Mouse (Mus musculus) MEL (cell line): Measurements from ENCODE around the gene Ppil2. TPM values are rescaled to one million over a fixed set of nuclear protein-coding genes. Genes with fewer than 3 reads are reported as not detected.

Source experiments
- DNase-seq: peaks from one replicate; pipeline ENCODE4 v3.0.0; 2011; ENCODE audit warnings: low read depth, low spot score
- H3K27ac ChIP-seq: 2 replicates; pipeline ENCODE4 v1.5.1; 2012; ENCODE audit warnings: low read depth, mild to moderate bottlenecking, control low read depth, low read length, moderate library complexity; ENCODE audit not compliant: control insufficient read depth
- H3K27me3 ChIP-seq, 2 experiments: fragments of 150-350 bp in 1 of 2; sonication (generic) in 1 of 2; 2 replicates each; pipeline ENCODE4 v1.6.1; 2012; ENCODE audit warnings: low read length in 2 of 2, mild to moderate bottlenecking in 2 of 2, improper control_type of control experiment in 1 of 2, moderate library complexity in 1 of 2; ENCODE audit not compliant: insufficient read depth in 2 of 2, control insufficient read depth in 1 of 2
- H3K36me3 ChIP-seq, 2 experiments: 2 replicates each; pipeline ENCODE4 v1.6.1; 2012 to 2014; ENCODE audit warnings: low read length in 2 of 2, improper control_type of control experiment in 1 of 2, inconsistent platforms in 1 of 2, mild to moderate bottlenecking in 1 of 2; ENCODE audit not compliant: insufficient read depth in 2 of 2, control insufficient read depth in 1 of 2
- H3K4me1 ChIP-seq, 2 experiments: fragments of 150-350 bp in 1 of 2; sonication (generic) in 1 of 2; 2 replicates each; pipeline ENCODE4 v1.6.1; 2012; ENCODE audit warnings: low read length in 2 of 2, improper control_type of control experiment in 1 of 2, mild to moderate bottlenecking in 1 of 2; ENCODE audit not compliant: insufficient read depth in 2 of 2, control insufficient read depth in 1 of 2
- H3K4me3 ChIP-seq, 2 experiments: fragments of 150-350 bp in 1 of 2; sonication (generic) in 1 of 2; 2 replicates each; pipeline ENCODE4 v1.5.1; 2012; ENCODE audit warnings: low read depth in 2 of 2, low read length in 2 of 2, mild to moderate bottlenecking in 2 of 2, moderate library complexity in 2 of 2, control low read depth in 1 of 2, improper control_type of control experiment in 1 of 2; ENCODE audit not compliant: control insufficient read depth in 1 of 2, insufficient read depth in 1 of 2
- H3K79me2 ChIP-seq: 2 replicates; pipeline ENCODE4 v1.6.1; 2012; ENCODE audit warnings: mild to moderate bottlenecking, low read length, moderate library complexity; ENCODE audit not compliant: control insufficient read depth, poor library complexity, insufficient read depth
- H3K9ac ChIP-seq: 2 replicates; pipeline ENCODE4 v1.6.1; 2012; ENCODE audit warnings: low read depth, mild to moderate bottlenecking, control low read depth, low read length, moderate library complexity; ENCODE audit not compliant: control insufficient read depth, poor library complexity, severe bottlenecking
- H3K9me3 ChIP-seq: fragments of 150-350 bp; sonication (generic); replicated peaks from 2 replicates; pipeline ENCODE4 v1.6.1; 2012; ENCODE audit warnings: mild to moderate bottlenecking, low read length, improper control_type of control experiment, moderate library complexity; ENCODE audit not compliant: insufficient read depth
- BHLHE40 ChIP-seq: IDR thresholded peaks from 2 replicates; pipeline ENCODE4 v1.6.1; 2012; ENCODE audit warnings: low read depth, mild to moderate bottlenecking, inconsistent platforms, low read length, improper control_type of control experiment, borderline replicate concordance
- CHD1 ChIP-seq: IDR thresholded peaks from 2 replicates; pipeline ENCODE4 v1.6.1; 2012; ENCODE audit warnings: low read depth, mild to moderate bottlenecking, inconsistent platforms, low read length, improper control_type of control experiment
- ELF1 ChIP-seq: IDR thresholded peaks from 2 replicates; pipeline ENCODE4 v1.6.1; 2014; ENCODE audit warnings: low read depth, mild to moderate bottlenecking, inconsistent platforms, low read length, improper control_type of control experiment, moderate library complexity
- GABPA ChIP-seq: IDR thresholded peaks from 2 replicates; pipeline ENCODE4 v1.6.1; 2012; ENCODE audit warnings: low read depth, mild to moderate bottlenecking, inconsistent platforms, low read length, improper control_type of control experiment, moderate library complexity
- GATA1 ChIP-seq: IDR thresholded peaks from 2 replicates; pipeline ENCODE4 v1.6.1; 2011; ENCODE audit warnings: low read depth, low read length, improper control_type of control experiment
- JUND ChIP-seq: IDR thresholded peaks from 2 replicates; pipeline ENCODE4 v1.6.1; 2011; ENCODE audit warnings: low read depth, mild to moderate bottlenecking, improper control_type of control experiment, low read length
- KAT2A ChIP-seq: conservative IDR thresholded peaks from 2 replicates; pipeline ENCODE4 v1.6.1; 2012; ENCODE audit warnings: low read depth, low read length, improper control_type of control experiment, inconsistent platforms
- MAFK ChIP-seq: IDR thresholded peaks from 2 replicates; pipeline ENCODE4 v1.6.1; 2011; ENCODE audit warnings: low read depth, mild to moderate bottlenecking, low read length, improper control_type of control experiment, borderline replicate concordance
- MAZ ChIP-seq: IDR thresholded peaks from 2 replicates; pipeline ENCODE4 v1.6.1; 2012; ENCODE audit warnings: low read depth, mild to moderate bottlenecking, inconsistent platforms, low read length, improper control_type of control experiment
- MEF2A ChIP-seq: IDR thresholded peaks from 2 replicates; pipeline ENCODE4 v1.6.1; 2014; ENCODE audit warnings: low read depth, mild to moderate bottlenecking, inconsistent platforms, low read length, improper control_type of control experiment; ENCODE audit not compliant: poor library complexity, insufficient replicate concordance, severe bottlenecking; ENCODE audit errors: extremely low read depth
- MXI1 ChIP-seq: IDR thresholded peaks from 2 replicates; pipeline ENCODE4 v1.6.1; 2011; ENCODE audit warnings: mild to moderate bottlenecking, low read depth, low read length, improper control_type of control experiment
- MYB ChIP-seq: IDR thresholded peaks from 2 replicates; pipeline ENCODE4 v1.6.1; 2011; ENCODE audit warnings: mild to moderate bottlenecking, low read depth, low read length, improper control_type of control experiment
- MYC ChIP-seq: IDR thresholded peaks from 2 replicates; pipeline ENCODE4 v1.6.1; 2011; ENCODE audit warnings: low read depth, mild to moderate bottlenecking, low read length, improper control_type of control experiment, moderate library complexity
- NELFE ChIP-seq: IDR thresholded peaks from 2 replicates; pipeline ENCODE4 v1.6.1; 2011; ENCODE audit warnings: low read depth, low read length, improper control_type of control experiment
- NRF1 ChIP-seq: IDR thresholded peaks from 2 replicates; pipeline ENCODE4 v1.6.1; 2014; ENCODE audit warnings: low read depth, mild to moderate bottlenecking, inconsistent platforms, low read length, improper control_type of control experiment, moderate library complexity; ENCODE audit not compliant: poor library complexity, insufficient read depth, severe bottlenecking
- POLR2AphosphoS2 ChIP-seq: IDR thresholded peaks from 2 replicates; pipeline ENCODE4 v1.6.1; 2011; ENCODE audit warnings: low read length, improper control_type of control experiment
- SIN3A ChIP-seq: IDR thresholded peaks from 2 replicates; pipeline ENCODE4 v1.6.1; 2012; ENCODE audit warnings: low read length, improper control_type of control experiment, inconsistent platforms
- TBP ChIP-seq: IDR thresholded peaks from 2 replicates; pipeline ENCODE4 v1.8.0; 2011; ENCODE audit warnings: low read depth, low read length, improper control_type of control experiment
- TCF12 ChIP-seq: IDR thresholded peaks from 2 replicates; pipeline ENCODE4 v1.6.1; 2014; ENCODE audit warnings: low read depth, mild to moderate bottlenecking, inconsistent platforms, low read length, improper control_type of control experiment, moderate library complexity
- UBTF ChIP-seq: IDR thresholded peaks from 2 replicates; pipeline ENCODE4 v1.6.1; 2012; ENCODE audit warnings: low read depth, mild to moderate bottlenecking, inconsistent platforms, low read length, improper control_type of control experiment, moderate library complexity, borderline replicate concordance; ENCODE audit not compliant: insufficient read depth
- ZNF384 ChIP-seq: IDR thresholded peaks from 2 replicates; pipeline ENCODE4 v1.6.1; 2012; ENCODE audit warnings: low read depth, mild to moderate bottlenecking, inconsistent platforms, low read length, improper control_type of control experiment
- polyA plus RNA-seq, 2 experiments: library from polyadenylated mRNA; stranded (reverse) in 1 of 2; unstranded in 1 of 2; fragments of >175 nt in 1 of 2; fragments of >200 nt in 1 of 2; gene quantifications; 2 replicates each; pipeline versions ENCODE4 v1.2.1 to v1.2.4; 2012; ENCODE audit warnings: low replicate concordance in 2 of 2, low read depth in 1 of 2; ENCODE audit not compliant: insufficient read length in 2 of 2, insufficient read depth in 1 of 2, missing spikeins in 1 of 2
- total RNA-seq: library from RNA; depleted of rRNA; stranded (reverse); fragments of 300-350 nt; gene quantifications from 2 replicates; pipeline ENCODE4 v1.2.3, GENCODE M21; 2012

Ppil2 gene
- total and polyA plus RNA-seq, 3 experiments = 62.9 to 81.2 TPM; not detected in 1

DNA sequence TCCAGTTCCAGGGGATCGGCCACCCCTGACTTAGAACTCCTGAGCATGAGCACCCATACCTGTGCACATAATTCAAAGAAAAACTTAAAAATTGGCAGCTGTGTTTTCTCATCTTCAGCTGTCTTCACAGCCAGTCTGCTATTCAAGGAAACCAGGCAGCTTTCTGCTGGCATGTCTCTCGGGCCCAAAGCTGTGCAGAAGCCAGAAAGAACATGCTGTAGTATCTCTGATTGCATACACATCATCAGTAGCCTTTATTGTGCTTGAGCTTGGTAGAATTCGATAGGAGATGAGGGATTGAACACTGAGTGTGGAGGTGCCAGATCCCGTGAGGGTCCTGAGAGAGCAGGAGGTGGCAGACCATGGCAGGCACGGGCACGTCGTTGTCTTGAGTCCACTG is 38.1 kb downstream of the Ppil2 start:
- Histone ChIP-seq H3K27me3 (no peaks in the 10 kb centered on the region), H3K4me1 (peaks cover 0 to 8% of the 10 kb centered on the region in 2 experiments; a peak in 1 of 4 replicates), H3K9me3 (no peaks in the 10 kb centered on the region), H3K9ac (no peak overlapping the region), H3K4me3 (no peak overlapping the region), H3K27ac (no peak overlapping the region), H3K79me2 (no peaks in the 10 kb centered on the region), H3K36me3 (peaks cover 0 to 4% of the 10 kb centered on the region in 2 experiments; a peak in 2 of 4 replicates)
- no peak for DNase-seq
- no peak for TF ChIP-seq NELFE
- no peak for TF ChIP-seq JUND
- TF ChIP-seq UBTF = no peak
- TF ChIP-seq MXI1 = no peak
- no peak for TF ChIP-seq TCF12
- no peak for TF ChIP-seq TBP
- no peak for TF ChIP-seq ELF1
- TF ChIP-seq KAT2A = no peak
- no peak for TF ChIP-seq GABPA
- TF ChIP-seq SIN3A = no peak

DNA sequence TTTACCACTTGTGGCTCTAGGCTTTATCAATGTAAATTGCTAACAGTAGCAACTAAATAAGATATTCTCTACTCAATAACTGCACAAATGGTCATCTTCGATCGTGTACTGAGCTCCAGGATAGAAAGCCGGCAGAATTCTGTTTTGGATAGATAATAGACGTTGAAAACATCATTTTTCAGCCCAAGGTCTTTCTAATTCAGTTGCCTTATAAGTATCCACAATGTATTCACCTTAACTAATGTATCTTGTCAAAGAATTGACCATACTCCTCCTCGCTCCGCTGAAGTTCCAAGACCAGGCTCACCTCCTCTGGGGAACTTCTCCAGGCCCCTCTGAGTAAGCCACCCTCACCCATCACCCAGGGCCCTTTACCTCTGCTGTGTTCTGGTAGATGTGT is 40.3 kb downstream of the Ppil2 start:
- Histone ChIP-seq H3K36me3 (peaks cover 0 to 13% of the 10 kb centered on the region in 2 experiments; a peak in 2 of 4 replicates), H3K27ac (no peak overlapping the region), H3K79me2 (no peaks in the 10 kb centered on the region), H3K4me3 (peak overlapping the region in 1 of 2 experiments; percentile 71; a peak in 3 of 4 replicates), H3K9ac (peak overlapping the region; percentile 24; the same call in 1 of the 2 replicates), H3K9me3 (no peaks in the 10 kb centered on the region), H3K27me3 (no peaks in the 10 kb centered on the region), H3K4me1 (peaks cover 2 to 12% of the 10 kb centered on the region in 2 experiments; a peak in 2 of 4 replicates)
- no peak for TF ChIP-seq MXI1
- TF ChIP-seq CHD1 = no peak
- TF ChIP-seq MAZ = no peak
- no peak for TF ChIP-seq ZNF384
- no peak for TF ChIP-seq MEF2A
- no peak for TF ChIP-seq TCF12
- no peak for TF ChIP-seq NELFE
- TF ChIP-seq KAT2A = no peak
- TF ChIP-seq POLR2AphosphoS2 = no peak
- TF ChIP-seq MYC = no peak
- TF ChIP-seq BHLHE40 = no peak
- no peak for TF ChIP-seq MAFK
- TF ChIP-seq NRF1 = no peak
- no peak for TF ChIP-seq GATA1
- no peak for TF ChIP-seq MYB
- TF ChIP-seq UBTF = no peak
- DNase-seq = no peak
